Comparison of ENCODE assay signal across 30 mouse cellular contexts in the genomic region with DNA sequence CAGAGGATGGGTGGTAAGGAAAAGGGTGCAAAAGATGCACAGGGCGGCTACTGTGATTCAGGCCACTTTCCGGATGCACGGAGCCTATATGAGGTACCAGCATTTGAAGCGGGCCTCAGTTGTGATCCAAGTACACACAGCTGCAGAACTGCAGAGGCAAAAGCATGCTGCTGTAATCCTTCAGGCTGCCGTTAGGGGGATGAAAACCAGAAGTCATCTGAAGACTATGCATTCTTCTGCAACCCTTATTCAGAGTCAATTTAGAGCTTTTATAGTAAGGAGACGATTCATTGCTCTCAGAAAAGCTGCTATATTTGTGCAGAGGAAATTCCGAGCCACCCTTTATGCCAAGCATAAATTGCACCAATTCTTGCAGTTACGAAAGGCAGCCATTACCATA. TPM values are rescaled to one million over a fixed set of nuclear protein-coding genes. Genes with fewer than 3 reads are reported as not detected.
A peak's percentile ranks its signal among the peaks of the same experiment; 100 is the strongest.
DNase-seq lines count a peak whose midpoint lies in the region; ATAC-seq and TF ChIP-seq lines count a peak whose summit lies in the region.
"Had no signal": no experiment of that assay in that cellular context is flagged by ENCODE, and none has a peak within 500 bp of the region (broad histone marks: within the 10 kb centered on the region; RNA-seq: fewer than 3 reads in every experiment).

No protein-coding gene starts in this region.

- no peaks in the 10 kb centered on the region for H3K27me3 ChIP-seq in midbrain, embryonic 14.5 days (ENCODE audit: control insufficient read depth, insufficient read depth, low read length)
- no peaks in the 10 kb centered on the region for H3K27me3 ChIP-seq in midbrain, embryonic 15.5 days (replicated peaks)
- no peaks in the 10 kb centered on the region for H3K27me3 ChIP-seq in stomach, postnatal 0 days (ENCODE audit: control insufficient read depth, insufficient read depth, low read length)
- H3K27me3 ChIP-seq in intestine, embryonic 16.5 days (replicated peaks; ENCODE audit: control insufficient read depth, insufficient read depth, low read length) = no peaks in the 10 kb centered on the region
- H3K27me3 ChIP-seq: forebrain, embryonic 13.5 days; hindbrain, embryonic 13.5 days; liver, embryonic 13.5 days; midbrain, embryonic 13.5 days; neural tube, embryonic 13.5 days; Patski had no signal

- no peak overlapping the region for H3K4me2 ChIP-seq in midbrain, embryonic 14.5 days (ENCODE audit: low read length)
- no peak overlapping the region for H3K4me2 ChIP-seq in midbrain, embryonic 15.5 days
- H3K4me2 ChIP-seq in stomach, postnatal 0 days (replicated peaks; ENCODE audit: low read depth) = no peak overlapping the region
- H3K4me2 ChIP-seq in intestine, embryonic 16.5 days (ENCODE audit: low read depth, low read length) = no peak overlapping the region
- H3K4me2 ChIP-seq: forebrain, embryonic 13.5 days; hindbrain, embryonic 13.5 days; liver, embryonic 13.5 days; midbrain, embryonic 13.5 days; neural tube, embryonic 13.5 days had no signal

- no peak overlapping the region for H3K27ac ChIP-seq in midbrain, embryonic 14.5 days (replicated peaks; ENCODE audit: low read depth, low read length)
- no peak overlapping the region for H3K27ac ChIP-seq in midbrain, embryonic 15.5 days
- no peak overlapping the region for H3K27ac ChIP-seq in stomach, postnatal 0 days (replicated peaks)
- H3K27ac ChIP-seq in intestine, embryonic 16.5 days (ENCODE audit: low read length) = no peak overlapping the region
- H3K27ac ChIP-seq: forebrain, embryonic 13.5 days; hindbrain, embryonic 13.5 days; kidney, postnatal 0 days; liver, embryonic 13.5 days; midbrain, embryonic 13.5 days; neural tube, embryonic 13.5 days had no signal

- 0 out of 2 replicates have a peak, but pooled peaks have one; percentile 19 for TF ChIP-seq CTCF in stomach, postnatal 0 days (IDR thresholded peaks at IDR 0.05; ENCODE audit: low read depth)

- no peak for DNase-seq in frontal cortex, postnatal 14 days (ENCODE audit: low spot score in 2 of 2)
- peak; percentile 2 for DNase-seq in midbrain, embryonic 14.5 days
- peak; percentile 42 for DNase-seq in ES-CJ7 (ENCODE audit: low read depth, low spot score)
- DNase-seq in stomach, postnatal 0 days (ENCODE audit: low spot score) = no peak
- DNase-seq: adrenal gland, adult 8-10 months; cerebellum, adult 2 months; cerebellum, postnatal 36 days; gastrocnemius, postnatal 14 days; heart, adult 18-20 months; kidney, adult 2 months; liver, embryonic 13.5 days; lung, adult 2 months; lung, postnatal 14 days; thymus, postnatal 36 days had no signal

- H3K9me3 ChIP-seq in midbrain, embryonic 14.5 days (ENCODE audit: control insufficient read depth, low read length) = no peaks in the 10 kb centered on the region
- H3K9me3 ChIP-seq in midbrain, embryonic 15.5 days = no peaks in the 10 kb centered on the region
- H3K9me3 ChIP-seq in stomach, postnatal 0 days (ENCODE audit: control insufficient read depth, low read length) = no peaks in the 10 kb centered on the region
- no peaks in the 10 kb centered on the region for H3K9me3 ChIP-seq in intestine, embryonic 16.5 days (ENCODE audit: control insufficient read depth, low read length)
- H3K9me3 ChIP-seq: forebrain, embryonic 13.5 days; hindbrain, embryonic 13.5 days; liver, embryonic 13.5 days; midbrain, embryonic 13.5 days; neural tube, embryonic 13.5 days had no signal

- H3K4me3 ChIP-seq in midbrain, embryonic 14.5 days (replicated peaks; ENCODE audit: low read depth, low read length) = no peak overlapping the region
- H3K4me3 ChIP-seq in midbrain, embryonic 15.5 days = no peak overlapping the region
- no peak overlapping the region for H3K4me3 ChIP-seq in stomach, postnatal 0 days (ENCODE audit: low read depth, low read length)
- no peak overlapping the region for H3K4me3 ChIP-seq in intestine, embryonic 16.5 days (ENCODE audit: low read length)
- H3K4me3 ChIP-seq: forebrain, embryonic 13.5 days; hindbrain, embryonic 13.5 days; liver, embryonic 13.5 days; midbrain, embryonic 13.5 days; myocyte; neural tube, embryonic 13.5 days had no signal

- WGBS in midbrain, embryonic 14.5 days = 96% methylated on average over 8 of the region's 8 CpGs
- 91% methylated on average over 8 of the region's 8 CpGs for WGBS in midbrain, embryonic 15.5 days
- 90% methylated on average over 8 of the region's 8 CpGs for WGBS in stomach, postnatal 0 days
- 89% methylated on average over 8 of the region's 8 CpGs for WGBS in intestine, embryonic 16.5 days

- TF ChIP-seq EP300 in stomach, postnatal 0 days (optimal IDR thresholded peaks at IDR 0.05) = no peak

- H3K36me3 ChIP-seq in midbrain, embryonic 14.5 days (ENCODE audit: control insufficient read depth, insufficient read depth, low read length) = peaks cover 12% of the 10 kb centered on the region
- no peaks in the 10 kb centered on the region for H3K36me3 ChIP-seq in midbrain, embryonic 15.5 days (replicated peaks)
- peaks cover 10% of the 10 kb centered on the region for H3K36me3 ChIP-seq in stomach, postnatal 0 days (ENCODE audit: control insufficient read depth, insufficient read depth, low read length)
- peaks cover 7% of the 10 kb centered on the region; the same call in 1 of the 2 replicates for H3K36me3 ChIP-seq in intestine, embryonic 16.5 days (ENCODE audit: control insufficient read depth, insufficient read depth, low read length)

- H3K9ac ChIP-seq in midbrain, embryonic 14.5 days (replicated peaks; ENCODE audit: low read length) = no peak overlapping the region
- H3K9ac ChIP-seq in midbrain, embryonic 15.5 days = no peak overlapping the region
- H3K9ac ChIP-seq in stomach, postnatal 0 days (ENCODE audit: low read length) = no peak overlapping the region
- no peak overlapping the region for H3K9ac ChIP-seq in intestine, embryonic 16.5 days (ENCODE audit: low read depth, low read length)
- H3K9ac ChIP-seq: forebrain, embryonic 13.5 days; hindbrain, embryonic 13.5 days; liver, embryonic 13.5 days; midbrain, embryonic 13.5 days; neural tube, embryonic 13.5 days had no signal

- no peaks in the 10 kb centered on the region for H3K4me1 ChIP-seq in midbrain, embryonic 14.5 days (ENCODE audit: control insufficient read depth, insufficient read depth, low read length)
- no peaks in the 10 kb centered on the region for H3K4me1 ChIP-seq in midbrain, embryonic 15.5 days
- no peaks in the 10 kb centered on the region for H3K4me1 ChIP-seq in stomach, postnatal 0 days (replicated peaks; ENCODE audit: control insufficient read depth, insufficient read depth)
- no peaks in the 10 kb centered on the region for H3K4me1 ChIP-seq in intestine, embryonic 16.5 days (ENCODE audit: control insufficient read depth, insufficient read depth, low read length)
- H3K4me1 ChIP-seq: forebrain, embryonic 13.5 days; hindbrain, embryonic 13.5 days; liver, embryonic 13.5 days; midbrain, embryonic 13.5 days; neural tube, embryonic 13.5 days had no signal

- ATAC-seq in frontal cortex, adult (ENCODE audit: low TSS enrichment) = peak; percentile 92
- no peak for ATAC-seq in midbrain, embryonic 14.5 days (ENCODE audit: low FRiP score, low TSS enrichment)
- no peak for ATAC-seq in midbrain, embryonic 15.5 days (replicated peaks)
- no peak for ATAC-seq in stomach, postnatal 0 days (ENCODE audit: low FRiP score, low TSS enrichment)
- ATAC-seq in intestine, embryonic 16.5 days = no peak
- ATAC-seq: forebrain, embryonic 13.5 days; inflammation-experienced regulatory T-cells, adult 6 months; midbrain, embryonic 13.5 days; Patski had no signal

RNA-seq across cellular contexts. Expression of a gene that starts 21.3 kb away (rescaled TPM):
- not detected in 2 replicates for polyA plus RNA-seq in midbrain, embryonic 14.5 days (2014; fragmentation: Nextera tagmentation; extraction: Ambion mirVana)
- not detected in 2 replicates for polyA plus RNA-seq in midbrain, embryonic 15.5 days (2015; fragmentation: Nextera tagmentation; extraction: Ambion mirVana)
- 0.08 and 0.19 TPM in 2 replicates for polyA plus RNA-seq in stomach, postnatal 0 days (2015; fragmentation: Nextera tagmentation; extraction: Ambion mirVana)
- 0.34 and 0.68 TPM in 2 replicates for polyA plus RNA-seq in intestine, embryonic 16.5 days (2015; fragmentation: Nextera tagmentation; extraction: Ambion mirVana)
- polyA plus RNA-seq: activated CD4-positive, CD25-positive, alpha-beta regulatory T cell, adult 4 months; cerebellum, adult 2 months; embryonic facial prominence, embryonic 14.5 days; forebrain, embryonic 13.5 days; heart, embryonic 14.5 days; hindbrain, embryonic 13.5 days; inflammation-experienced regulatory T-cells, adult 6 months; limb, embryonic 14.5 days; lung, adult 2 months; midbrain, embryonic 13.5 days; myocyte; neural tube, embryonic 13.5 days; Patski; spleen, adult 2 months had no signal

RNA-seq across cellular contexts. Expression of a gene that starts 25.7 kb away (rescaled TPM):
- polyA plus RNA-seq in midbrain, embryonic 14.5 days (2014; fragmentation: Nextera tagmentation; extraction: Ambion mirVana) = 2.6 and 6.1 TPM in 2 replicates
- polyA plus RNA-seq in midbrain, embryonic 15.5 days (2015; fragmentation: Nextera tagmentation; extraction: Ambion mirVana) = 2.8 TPM in 2 replicates
- 2.2 and 3.3 TPM in 2 replicates for polyA plus RNA-seq in stomach, postnatal 0 days (2015; fragmentation: Nextera tagmentation; extraction: Ambion mirVana)
- 6.6 and 6.9 TPM in 2 replicates for polyA plus RNA-seq in intestine, embryonic 16.5 days (2015; fragmentation: Nextera tagmentation; extraction: Ambion mirVana)

RNA-seq across cellular contexts. Expression of a gene that starts 58.2 kb away (rescaled TPM):
- polyA plus RNA-seq in midbrain, embryonic 14.5 days (2014; fragmentation: Nextera tagmentation; extraction: Ambion mirVana) = 27.2 and 35.9 TPM in 2 replicates
- 18.3 and 18.7 TPM in 2 replicates for polyA plus RNA-seq in midbrain, embryonic 15.5 days (2015; fragmentation: Nextera tagmentation; extraction: Ambion mirVana)
- polyA plus RNA-seq in stomach, postnatal 0 days (2015; fragmentation: Nextera tagmentation; extraction: Ambion mirVana) = 3.6 TPM in 2 replicates
- 5.4 and 5.8 TPM in 2 replicates for polyA plus RNA-seq in intestine, embryonic 16.5 days (2015; fragmentation: Nextera tagmentation; extraction: Ambion mirVana)

Comparison
In these comparisons a context has a peak if more than half of its experiments do, and no peak if none do; other contexts are left out.
1. DNase-seq: peak in midbrain, embryonic 14.5 days (single experiment) and ES-CJ7 (single experiment); none in frontal cortex, postnatal 14 days (0 of 2) and stomach, postnatal 0 days (single experiment).